8 mouse cellular contexts compared by ENCODE assay signal in genomic region chr6:118379451-118380167, GRCm38 (mm10). TPM values are rescaled to one million over a fixed set of nuclear protein-coding genes. Genes with fewer than 3 reads are reported as not detected.
A peak's percentile ranks its signal among the peaks of the same experiment; 100 is the strongest.
DNase-seq lines count a peak whose midpoint lies in the region; ATAC-seq and TF ChIP-seq lines count a peak whose summit lies in the region.

No protein-coding gene starts in this region.

- ATAC-seq in forebrain, embryonic 15.5 days (replicated peaks), result peak; percentile 84
- ATAC-seq in lung, embryonic 16.5 days (ENCODE audit: low read depth), result peak; percentile 61; the same call in 1 of the 2 replicates

- no peaks in the 10 kb centered on the region for H3K9me3 ChIP-seq in ES-E14 (ENCODE audit: control insufficient read depth, insufficient read depth, low read depth, low read length)
- no peaks in the 10 kb centered on the region for H3K9me3 ChIP-seq in forebrain, embryonic 15.5 days
- H3K9me3 ChIP-seq in lung, embryonic 16.5 days (ENCODE audit: control insufficient read depth, low read length), result no peaks in the 10 kb centered on the region

- H3K27ac ChIP-seq in ES-E14 (ENCODE audit: insufficient read depth, low read depth, low read length, poor library complexity, severe bottlenecking), result no peak overlapping the region
- H3K27ac ChIP-seq in forebrain, embryonic 15.5 days (replicated peaks), result no peak overlapping the region
- no peak overlapping the region for H3K27ac ChIP-seq in lung, embryonic 16.5 days (ENCODE audit: low read length)

- 30% methylated on average over 20 of the region's 20 CpGs for WGBS in forebrain, embryonic 15.5 days
- WGBS in lung, embryonic 16.5 days, result 27% methylated on average over 20 of the region's 20 CpGs

- peaks cover 7% of the 10 kb centered on the region for H3K36me3 ChIP-seq in ES-E14 (ENCODE audit: control insufficient read depth, insufficient read depth, low read length, poor library complexity, severe bottlenecking)
- peaks cover 22% of the 10 kb centered on the region for H3K36me3 ChIP-seq in forebrain, embryonic 15.5 days
- peaks cover 11% of the 10 kb centered on the region for H3K36me3 ChIP-seq in lung, embryonic 16.5 days (ENCODE audit: control insufficient read depth, insufficient read depth, low read length)

- peak; percentile 56 for DNase-seq in ES-E14 (ENCODE audit: low read depth, low spot score)
- DNase-seq in brain, embryonic 18.5 days (ENCODE audit: low read depth, low spot score), result peak; percentile 52
- DNase-seq in heart, postnatal 36 days, result peak; percentile 73 to 80
- peak; percentile 37 for DNase-seq in layer of hippocampus, adult 9-10 months (ENCODE audit: low spot score)
- DNase-seq in retina, embryonic 14.5 days (ENCODE audit: low spot score), result peak; percentile 92
- peak; percentile 44 to 76 for DNase-seq in urinary bladder, postnatal 4 days (ENCODE audit: low spot score in 2 of 2)

- peak overlapping the region; percentile 32; the same call in 1 of the 2 replicates for H3K4me2 ChIP-seq in forebrain, embryonic 15.5 days (replicated peaks)
- peak overlapping the region; percentile 35; the same call in 1 of the 2 replicates for H3K4me2 ChIP-seq in lung, embryonic 16.5 days (ENCODE audit: low read depth, low read length)

- intact Hi-C loops in heart, postnatal 36 days (cut with DNase I), result loop anchor here (1.0 to 5.0 kb wide), 3 partner anchors 184 to 312 kb away; no protein-coding TSS in a partner anchor

- no peak overlapping the region for H3K4me3 ChIP-seq in ES-E14 (ENCODE audit: insufficient read depth in 1 of 2, low read depth in 1 of 2, low read length in 2 of 2, poor library complexity in 1 of 2, severe bottlenecking in 1 of 2)
- H3K4me3 ChIP-seq in forebrain, embryonic 15.5 days, result no peak overlapping the region
- H3K4me3 ChIP-seq in lung, embryonic 16.5 days (ENCODE audit: low read length), result no peak overlapping the region

- no peak overlapping the region for H3K9ac ChIP-seq in ES-E14 (ENCODE audit: insufficient read depth, low read depth, low read length, poor library complexity, severe bottlenecking)
- no peak overlapping the region for H3K9ac ChIP-seq in forebrain, embryonic 15.5 days (replicated peaks)
- no peak overlapping the region for H3K9ac ChIP-seq in lung, embryonic 16.5 days (ENCODE audit: low read length)

- H3K4me1 ChIP-seq in ES-E14 (ENCODE audit: control insufficient read depth in 2 of 2, insufficient read depth in 2 of 2, low read length in 2 of 2, poor library complexity in 1 of 2), result peaks cover 0 to 4% of the 10 kb centered on the region in 2 experiments; a peak in 1 of 4 replicates
- H3K4me1 ChIP-seq in forebrain, embryonic 15.5 days, result peaks cover 4% of the 10 kb centered on the region; the same call in 1 of the 2 replicates
- no peaks in the 10 kb centered on the region for H3K4me1 ChIP-seq in lung, embryonic 16.5 days (replicated peaks; ENCODE audit: control insufficient read depth, insufficient read depth, low read length)

- in situ Hi-C loops in ES-E14 (cut with MboI; ENCODE audit: low sequenced_read_pairs in 2 of 2, unreplicated experiment in 2 of 2), result loop anchor here in 1 of 2 experiments (5.0 kb wide), 1 partner anchor 197 kb away; no protein-coding TSS in a partner anchor

- no peaks in the 10 kb centered on the region for H3K27me3 ChIP-seq in forebrain, embryonic 15.5 days
- H3K27me3 ChIP-seq in lung, embryonic 16.5 days (ENCODE audit: control insufficient read depth, insufficient read depth, low read depth, low read length), result peaks cover 2% of the 10 kb centered on the region; the same call in 1 of the 2 replicates

TF ChIP-seq in ES-E14, 5 proteins besides CTCF, POLR2A, EP300 and RAD21:
- TF ChIP-seq ZNF384 (IDR thresholded peaks at IDR 0.05; ENCODE audit: low read depth, low read length) (no peak), HCFC1 (IDR thresholded peaks at IDR 0.05; ENCODE audit: borderline replicate concordance, insufficient read depth, low read length) (no peak), ZC3H11A (IDR thresholded peaks at IDR 0.05; ENCODE audit: borderline replicate concordance, low read depth, low read length) (peak; percentile 93)

RNA-seq across cellular contexts. Expression of gene Bms1, which starts 39.7 kb away (rescaled TPM):
- 59.0 and 77.1 TPM in 2 replicates for total RNA-seq in ES-E14 (2012; rRNA removed)
- 26.0 and 28.1 TPM in 2 replicates for polyA plus RNA-seq in forebrain, embryonic 15.5 days (2015; fragmentation: Nextera tagmentation; extraction: Ambion mirVana)
- 10 to 100 TPM; 20.1 to 24.0 TPM for total RNA-seq in heart, postnatal 36 days (2021)
- polyA plus RNA-seq in lung, embryonic 16.5 days (2015; fragmentation: Nextera tagmentation; extraction: Ambion mirVana), result 31.6 and 35.2 TPM in 2 replicates

Comparison
In these comparisons a context has a peak if more than half of its experiments do, and no peak if none do; other contexts are left out.
1. DNase-seq: peak in every context shown above with its lines; median percentile 92 in retina, embryonic 14.5 days; 76 in heart, postnatal 36 days; 60 in urinary bladder, postnatal 4 days; 56 in ES-E14; 52 in brain, embryonic 18.5 days; 37 in layer of hippocampus, adult 9-10 months.